Mouse (Mus musculus): ENCODE data around the gene Olfr976. TPM values are rescaled to one million over a fixed set of nuclear protein-coding genes. Genes with fewer than 3 reads are reported as not detected.
"Not testable (repeated sequence)": the region's sequence is repeated elsewhere in the genome, so short reads cannot be mapped to it uniquely, and the experiment has no call there.

Gene Olfr976
- total and polyA plus RNA-seq, 2 experiments: not detected

DNA sequence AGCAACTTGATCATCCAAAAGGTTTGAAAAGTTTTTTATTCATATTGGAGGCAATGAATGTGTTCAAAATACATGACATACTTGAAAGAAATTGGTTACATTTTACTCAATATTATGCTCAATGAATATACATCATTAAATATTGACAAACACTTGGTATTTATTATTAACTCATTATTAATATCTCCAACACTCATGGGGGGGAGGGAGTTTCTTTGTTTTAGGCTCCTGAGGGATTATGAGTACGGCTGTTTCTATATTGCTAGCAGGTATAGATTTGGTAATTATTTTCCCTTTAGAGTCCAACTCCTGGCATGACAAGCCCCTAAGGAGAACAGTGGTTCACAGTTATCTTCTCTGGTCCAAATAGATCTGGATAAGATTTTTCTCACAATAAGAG, 23.7 kb downstream of the Olfr976 start, which contains the start of gene Olfr974:
TSS of gene Olfr974 (plus strand) at position 301 of the 400 bp plus-strand sequence.
- WGBS: 91% methylated on average over 1 of the region's 1 CpGs
- Histone ChIP-seq H3K4me1 (ENCODE audit: control insufficient read depth, insufficient read depth, low read length) (no peaks in the 10 kb centered on the region), H3K27ac (replicated peaks; ENCODE audit: insufficient read depth, low read depth, low read length) (no peak within 1 kb of the TSS), H3K9ac (ENCODE audit: low read depth, low read length) (no peak within 1 kb of the TSS), H3K36me3 (ENCODE audit: control insufficient read depth, insufficient read depth, low read length) (no peaks in the 10 kb centered on the region), H3K79me2 (ENCODE audit: control insufficient read depth, insufficient read depth, low read length) (no peaks in the 10 kb centered on the region), H3K4me3 (ENCODE audit: insufficient read depth, low read depth, low read length) (no peak within 1 kb of the TSS), H3K27me3 (ENCODE audit: control insufficient read depth, insufficient read depth, low read length) (no peaks in the 10 kb centered on the region)
- DNase-seq (ENCODE audit: extremely low read depth, low read depth, low spot score): no peak
- TF ChIP-seq CTCF (IDR thresholded peaks at IDR 0.05; ENCODE audit: low read depth, low read length): no peak
- no peak for TF ChIP-seq POLR2A (IDR thresholded peaks at IDR 0.05; ENCODE audit: extremely low read depth, insufficient read depth, low read length)

DNA sequence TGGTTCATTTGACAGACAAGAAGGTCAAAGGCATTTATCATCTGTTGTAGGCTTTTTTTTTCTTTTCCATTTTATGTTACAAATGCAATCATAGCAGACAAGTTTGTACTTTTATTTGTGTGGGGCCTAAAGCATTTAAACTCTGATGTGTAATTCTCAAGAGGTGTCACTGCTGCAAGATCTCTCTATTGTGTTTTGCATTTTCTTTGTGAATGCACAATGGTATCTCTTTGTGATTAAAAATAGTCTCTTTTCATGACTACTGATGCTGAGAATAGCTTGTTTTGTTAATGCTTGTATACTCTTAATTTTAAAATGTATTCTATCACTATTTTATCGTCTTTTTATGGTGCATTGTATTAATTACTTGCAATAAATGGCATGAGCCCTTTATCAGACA, 32.1 kb downstream of the Olfr976 start:
- not testable (repeated sequence) for H3K36me3 ChIP-seq (ENCODE audit: control insufficient read depth, insufficient read depth, low read length); H3K4me3 ChIP-seq (ENCODE audit: insufficient read depth, low read depth, low read length); H3K27ac ChIP-seq (replicated peaks; ENCODE audit: insufficient read depth, low read depth, low read length); DNase-seq (ENCODE audit: extremely low read depth, low read depth, low spot score); H3K27me3 ChIP-seq (ENCODE audit: control insufficient read depth, insufficient read depth, low read length); H3K4me1 ChIP-seq (ENCODE audit: control insufficient read depth, insufficient read depth, low read length); H3K79me2 ChIP-seq (ENCODE audit: control insufficient read depth, insufficient read depth, low read length); H3K9ac ChIP-seq (ENCODE audit: low read depth, low read length)
- WGBS: 50% methylated on average over 1 of the region's 1 CpGs

DNA sequence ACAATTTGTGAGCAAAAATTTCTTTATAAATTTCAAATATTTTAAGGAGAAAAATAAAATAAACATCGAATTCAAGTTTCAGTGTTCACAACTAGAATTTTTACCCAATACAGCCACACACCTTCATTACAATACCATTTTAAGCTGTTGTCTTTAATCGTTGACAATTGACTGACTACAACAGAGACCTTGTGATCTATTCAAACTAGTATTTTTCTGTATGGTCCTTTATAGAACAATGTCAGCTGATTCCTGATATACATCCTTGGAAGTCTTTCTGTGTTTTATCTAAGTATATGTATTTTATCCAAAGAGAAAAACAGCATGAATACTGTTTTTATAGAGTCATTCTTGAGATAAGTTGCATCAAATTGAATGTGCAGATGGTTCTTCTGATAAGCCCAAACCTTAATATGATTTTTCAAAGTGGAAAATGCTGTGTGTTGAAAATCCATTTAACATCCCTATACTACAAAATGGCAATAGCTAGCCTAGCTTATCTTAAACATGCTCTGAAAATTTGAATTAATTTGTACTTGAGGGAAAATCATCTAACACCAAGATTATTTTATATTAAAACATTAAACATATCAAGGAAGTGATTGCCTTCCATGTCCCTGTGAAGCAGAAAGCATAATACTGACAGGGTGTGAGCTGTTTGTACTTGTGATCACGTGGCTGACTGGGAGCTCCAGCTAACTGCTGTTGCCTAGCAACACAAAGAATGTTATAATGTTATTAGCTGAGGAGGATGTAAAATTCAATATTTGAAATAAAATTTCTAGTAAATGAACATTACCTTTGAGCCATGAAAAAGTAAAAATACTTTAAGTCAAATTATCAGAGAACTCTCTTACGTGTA, 32.7 kb downstream of the Olfr976 start:
- H3K27ac ChIP-seq (replicated peaks; ENCODE audit: insufficient read depth, low read depth, low read length); H3K4me1 ChIP-seq (ENCODE audit: control insufficient read depth, insufficient read depth, low read length); DNase-seq (ENCODE audit: extremely low read depth, low read depth, low spot score); H3K79me2 ChIP-seq (ENCODE audit: control insufficient read depth, insufficient read depth, low read length); H3K9ac ChIP-seq (ENCODE audit: low read depth, low read length); H3K4me3 ChIP-seq (ENCODE audit: insufficient read depth, low read depth, low read length); H3K36me3 ChIP-seq (ENCODE audit: control insufficient read depth, insufficient read depth, low read length); H3K27me3 ChIP-seq (ENCODE audit: control insufficient read depth, insufficient read depth, low read length): not testable (repeated sequence)
- WGBS: no CpG with 5 or more reads among the region's 4 CpGs

- Histone ChIP-seq H3K4me1 (ENCODE audit: control insufficient read depth, insufficient read depth, low read length) (no peaks in the 10 kb centered on the region), H3K36me3 (ENCODE audit: control insufficient read depth, insufficient read depth, low read length) (no peaks in the 10 kb centered on the region), H3K79me2 (ENCODE audit: control insufficient read depth, insufficient read depth, low read length) (no peaks in the 10 kb centered on the region), H3K27me3 (ENCODE audit: control insufficient read depth, insufficient read depth, low read length) (no peaks in the 10 kb centered on the region), H3K4me3 (ENCODE audit: insufficient read depth, low read depth, low read length) (no peak overlapping the region), H3K27ac (replicated peaks; ENCODE audit: insufficient read depth, low read depth, low read length) (no peak overlapping the region), H3K9ac (ENCODE audit: low read depth, low read length) (no peak overlapping the region)
- no peak for DNase-seq (ENCODE audit: extremely low read depth, low read depth, low spot score)
- 73% methylated on average over 3 of the region's 3 CpGs for WGBS
- no peak for TF ChIP-seq POLR2A (IDR thresholded peaks at IDR 0.05; ENCODE audit: extremely low read depth, insufficient read depth, low read length)
- no peak for TF ChIP-seq CTCF (IDR thresholded peaks at IDR 0.05; ENCODE audit: low read depth, low read length)
Observed at GRCm38 (mm10) chr9:39909939-39910338, 51.0 kb downstream of the Olfr976 start.

DNA sequence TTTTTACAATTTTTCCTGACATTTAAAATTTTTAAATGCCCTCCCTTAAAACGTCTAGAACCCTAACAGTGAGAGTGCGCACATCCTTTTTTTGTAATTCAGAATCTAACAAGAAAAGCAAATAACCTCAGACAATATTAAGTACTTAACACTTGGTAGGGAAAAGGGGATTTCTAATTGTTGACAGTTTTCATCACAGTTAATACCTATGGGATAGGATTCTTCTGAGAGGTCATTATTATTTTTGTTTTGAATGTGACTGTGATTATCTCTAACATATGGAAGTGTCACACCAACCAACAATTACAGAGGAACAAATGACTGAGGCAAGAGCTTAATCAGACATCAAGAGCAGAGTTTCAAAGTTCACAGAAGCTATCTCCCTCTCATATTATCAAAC, 53.9 kb downstream of the Olfr976 start, which contains the start of gene Olfr229:
TSS of gene Olfr229 (plus strand) at position 301 of the 400 bp plus-strand sequence.
- Histone ChIP-seq H3K27ac (replicated peaks; ENCODE audit: insufficient read depth, low read depth, low read length) (no peak within 1 kb of the TSS), H3K9ac (ENCODE audit: low read depth, low read length) (no peak within 1 kb of the TSS), H3K4me1 (ENCODE audit: control insufficient read depth, insufficient read depth, low read length) (no peaks in the 10 kb centered on the region), H3K36me3 (ENCODE audit: control insufficient read depth, insufficient read depth, low read length) (no peaks in the 10 kb centered on the region), H3K79me2 (ENCODE audit: control insufficient read depth, insufficient read depth, low read length) (no peaks in the 10 kb centered on the region), H3K27me3 (ENCODE audit: control insufficient read depth, insufficient read depth, low read length) (no peaks in the 10 kb centered on the region), H3K4me3 (ENCODE audit: insufficient read depth, low read depth, low read length) (no peak within 1 kb of the TSS)
- no peak for DNase-seq (ENCODE audit: extremely low read depth, low read depth, low spot score)
- TF ChIP-seq CTCF (IDR thresholded peaks at IDR 0.05; ENCODE audit: low read depth, low read length): no peak
- no peak for TF ChIP-seq POLR2A (IDR thresholded peaks at IDR 0.05; ENCODE audit: extremely low read depth, insufficient read depth, low read length)
- WGBS: 58% methylated on average over 2 of the region's 2 CpGs

- 66% methylated on average over 6 of the region's 6 CpGs for WGBS
- Histone ChIP-seq H3K9ac (ENCODE audit: low read depth, low read length) (no peak overlapping the region), H3K4me3 (ENCODE audit: insufficient read depth, low read depth, low read length) (no peak overlapping the region), H3K27me3 (ENCODE audit: control insufficient read depth, insufficient read depth, low read length) (no peaks in the 10 kb centered on the region), H3K4me1 (ENCODE audit: control insufficient read depth, insufficient read depth, low read length) (no peaks in the 10 kb centered on the region), H3K79me2 (ENCODE audit: control insufficient read depth, insufficient read depth, low read length) (no peaks in the 10 kb centered on the region), H3K27ac (replicated peaks; ENCODE audit: insufficient read depth, low read depth, low read length) (no peak overlapping the region), H3K36me3 (ENCODE audit: control insufficient read depth, insufficient read depth, low read length) (no peaks in the 10 kb centered on the region)
- TF ChIP-seq POLR2A (IDR thresholded peaks at IDR 0.05; ENCODE audit: extremely low read depth, insufficient read depth, low read length) (no peak), CTCF (IDR thresholded peaks at IDR 0.05; ENCODE audit: low read depth, low read length) (no peak)
- DNase-seq (ENCODE audit: extremely low read depth, low read depth, low spot score): no peak
Observed at GRCm38 (mm10) chr9:39905106-39905505, 55.8 kb downstream of the Olfr976 start.

Other genes starting within 250 kb of the Olfr976 start
- not detected in 2 replicates for gene Olfr965, start 249.8 kb downstream of the Olfr976 start, total RNA-seq (2014; rRNA removed)
- not detected in 2 replicates for gene Olfr965, start 249.8 kb downstream of the Olfr976 start, polyA plus RNA-seq (2012; rRNA removed)
- gene Olfr150, start 230.2 kb downstream of the Olfr976 start, total RNA-seq (2014; rRNA removed): not detected in 2 replicates
- not detected in 2 replicates for gene Olfr150, start 230.2 kb downstream of the Olfr976 start, polyA plus RNA-seq (2012; rRNA removed)
- not detected in 2 replicates for gene Olfr967, start 214.9 kb downstream of the Olfr976 start, total RNA-seq (2014; rRNA removed)
- gene Olfr967, start 214.9 kb downstream of the Olfr976 start, polyA plus RNA-seq (2012; rRNA removed): not detected in 2 replicates
- not detected in 2 replicates for gene Olfr968, start 177.9 kb downstream of the Olfr976 start, total RNA-seq (2014; rRNA removed)
- not detected in 2 replicates for gene Olfr968, start 177.9 kb downstream of the Olfr976 start, polyA plus RNA-seq (2012; rRNA removed)
- gene Olfr969, start 170.2 kb downstream of the Olfr976 start, total RNA-seq (2014; rRNA removed): not detected in 2 replicates
- not detected in 2 replicates for gene Olfr969, start 170.2 kb downstream of the Olfr976 start, polyA plus RNA-seq (2012; rRNA removed)
- not detected in 2 replicates for gene Olfr970, start 152.3 kb downstream of the Olfr976 start, total RNA-seq (2014; rRNA removed)
- gene Olfr970, start 152.3 kb downstream of the Olfr976 start, polyA plus RNA-seq (2012; rRNA removed): not detected in 2 replicates
- gene Olfr971, start 124.3 kb downstream of the Olfr976 start, total RNA-seq (2014; rRNA removed): not detected in 2 replicates
- gene Olfr971, start 124.3 kb downstream of the Olfr976 start, polyA plus RNA-seq (2012; rRNA removed): not detected in 2 replicates
- not detected in 2 replicates for gene Olfr972, start 94.7 kb downstream of the Olfr976 start, total RNA-seq (2014; rRNA removed)
- not detected in 2 replicates for gene Olfr972, start 94.7 kb downstream of the Olfr976 start, polyA plus RNA-seq (2012; rRNA removed)
- gene Olfr229, start 53.8 kb downstream of the Olfr976 start, total RNA-seq (2014; rRNA removed): not detected in 2 replicates
- gene Olfr229, start 53.8 kb downstream of the Olfr976 start, polyA plus RNA-seq (2012; rRNA removed): not detected in 2 replicates
- gene Olfr974, start 23.6 kb downstream of the Olfr976 start, total RNA-seq (2014; rRNA removed): not detected in 2 replicates
- not detected in 2 replicates for gene Olfr974, start 23.6 kb downstream of the Olfr976 start, polyA plus RNA-seq (2012; rRNA removed)
- not detected in 2 replicates for gene Olfr975, start 9.1 kb downstream of the Olfr976 start, total RNA-seq (2014; rRNA removed)
- not detected in 2 replicates for gene Olfr975, start 9.1 kb downstream of the Olfr976 start, polyA plus RNA-seq (2012; rRNA removed)
- not detected in 2 replicates for gene Olfr978, start 31.0 kb upstream of the Olfr976 start, total RNA-seq (2014; rRNA removed)
- gene Olfr978, start 31.0 kb upstream of the Olfr976 start, polyA plus RNA-seq (2012; rRNA removed): not detected in 2 replicates
- not detected in 2 replicates for gene Olfr979, start 42.3 kb upstream of the Olfr976 start, total RNA-seq (2014; rRNA removed)
- gene Olfr979, start 42.3 kb upstream of the Olfr976 start, polyA plus RNA-seq (2012; rRNA removed): not detected in 2 replicates
- gene Olfr980, start 48.4 kb upstream of the Olfr976 start, total RNA-seq (2014; rRNA removed): not detected in 2 replicates
- gene Olfr980, start 48.4 kb upstream of the Olfr976 start, polyA plus RNA-seq (2012; rRNA removed): not detected in 2 replicates
- gene Olfr981, start 60.3 kb upstream of the Olfr976 start, total RNA-seq (2014; rRNA removed): not detected in 2 replicates
- gene Olfr981, start 60.3 kb upstream of the Olfr976 start, polyA plus RNA-seq (2012; rRNA removed): not detected in 2 replicates
- gene Olfr982, start 112.7 kb upstream of the Olfr976 start, total RNA-seq (2014; rRNA removed): not detected in 2 replicates
- not detected in 2 replicates for gene Olfr982, start 112.7 kb upstream of the Olfr976 start, polyA plus RNA-seq (2012; rRNA removed)
- gene Olfr983, start 132.5 kb upstream of the Olfr976 start, total RNA-seq (2014; rRNA removed): not detected in 2 replicates
- gene Olfr983, start 132.5 kb upstream of the Olfr976 start, polyA plus RNA-seq (2012; rRNA removed): not detected in 2 replicates
- gene Olfr984, start 153.1 kb upstream of the Olfr976 start, total RNA-seq (2014; rRNA removed): not detected in 2 replicates
- gene Olfr984, start 153.1 kb upstream of the Olfr976 start, polyA plus RNA-seq (2012; rRNA removed): not detected in 2 replicates
- gene Olfr985, start 169.1 kb upstream of the Olfr976 start, total RNA-seq (2014; rRNA removed): not detected in 2 replicates
- gene Olfr985, start 169.1 kb upstream of the Olfr976 start, polyA plus RNA-seq (2012; rRNA removed): not detected in 2 replicates
- gene Tmem225, start 187.0 kb upstream of the Olfr976 start, total RNA-seq (2014; rRNA removed): not detected in 2 replicates
- gene Tmem225, start 187.0 kb upstream of the Olfr976 start, polyA plus RNA-seq (2012; rRNA removed): not detected in 2 replicates
- 0.09 TPM in 1 of 2 replicates, not detected in the other for gene Olfr986, start 219.8 kb upstream of the Olfr976 start, total RNA-seq (2014; rRNA removed)
- gene Olfr986, start 219.8 kb upstream of the Olfr976 start, polyA plus RNA-seq (2012; rRNA removed): not detected in 2 replicates
- 0.65 and 0.67 TPM in 2 replicates for gene Zfp202, start 231.2 kb upstream of the Olfr976 start, total RNA-seq (2014; rRNA removed)
- 0.28 and 0.29 TPM in 2 replicates for gene Zfp202, start 231.2 kb upstream of the Olfr976 start, polyA plus RNA-seq (2012; rRNA removed)